Mouse (Mus musculus): ENCODE measurements around the gene Gm13691. TPM values are rescaled to one million over a fixed set of nuclear protein-coding genes. Genes with fewer than 3 reads are reported as not detected.
"Not testable (repeated sequence)": the region's sequence is repeated elsewhere in the genome, so short reads cannot be mapped to it uniquely, and the experiment has no call there.

Gm13691 gene
- total RNA-seq, 2 experiments from 2014 or later: 1.4 to 1.7 TPM

DNA sequence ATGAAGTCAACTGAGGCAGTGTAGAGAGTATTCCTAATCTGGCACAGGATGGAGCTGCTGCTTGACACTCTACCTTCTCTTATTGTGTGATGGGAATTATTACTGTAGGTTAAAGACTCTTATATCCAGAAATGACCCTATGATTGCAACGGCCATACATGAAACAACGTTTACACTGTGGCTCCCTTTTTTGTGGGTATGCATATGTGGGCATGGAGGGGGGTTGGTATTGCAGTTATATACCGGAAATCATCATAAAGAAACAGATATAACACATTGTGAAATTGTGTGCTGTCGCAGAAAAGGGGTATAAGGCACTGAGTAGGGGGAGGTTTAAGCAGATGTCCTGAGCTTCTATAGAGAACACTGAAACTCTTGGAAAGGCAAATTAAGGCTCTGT is 45.6 kb downstream of the Gm13691 start:
- DNase-seq: no peak

DNA sequence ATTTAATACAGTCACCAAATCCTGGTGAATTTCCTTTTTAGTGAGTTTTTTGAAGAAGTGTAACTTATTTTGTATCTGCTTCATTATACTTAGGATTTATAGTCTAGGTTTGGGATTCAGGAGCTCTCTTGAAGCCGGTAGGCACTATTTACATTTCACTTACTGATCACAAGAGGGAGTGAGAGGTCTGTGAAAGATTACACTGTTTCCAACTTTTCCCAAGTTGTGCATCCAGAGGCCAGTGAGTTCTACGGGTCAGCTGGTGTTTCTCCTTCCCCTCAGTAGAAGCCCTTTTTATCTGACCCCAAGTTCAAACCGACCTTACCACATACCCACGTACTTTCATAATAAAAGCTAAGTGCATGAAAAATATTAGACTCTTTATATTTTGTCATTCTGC is 47.0 kb downstream of the Gm13691 start:
- DNase-seq: no peak

- not testable (repeated sequence) for DNase-seq
Measured at GRCm38 (mm10) chr2:84037943-84038342, 47.6 kb downstream of the Gm13691 start.

GRCm38 (mm10) chr2:84039277-84039676 is 48.9 kb downstream of the Gm13691 start:
- no peak for DNase-seq

Other genes starting within 250 kb of the Gm13691 start
- 1 to 10 TPM; 4.0 to 5.8 TPM for gene Fam171b, start 177.9 kb upstream of the Gm13691 start, total RNA-seq (2021)
- not detected for gene Zswim2, start 49.3 kb upstream of the Gm13691 start, total RNA-seq (2021)
- 1 to 10 TPM; 1.4 to 1.7 TPM for gene Gm13698, start 34.9 kb upstream of the Gm13691 start, total RNA-seq (2021)
- gene Gm13693, start 29.1 kb upstream of the Gm13691 start, total RNA-seq (2021): 1 to 10 TPM; 1.4 to 1.7 TPM
- gene Gm13695, start 23.2 kb upstream of the Gm13691 start, total RNA-seq (2021): not detected
- gene Gm13696, start 17.4 kb upstream of the Gm13691 start, total RNA-seq (2021): 1 to 10 TPM; 1.4 to 1.7 TPM
- 1 to 10 TPM; 1.4 to 1.7 TPM for gene Gm13694, start 11.6 kb upstream of the Gm13691 start, total RNA-seq (2021)
- 1 to 10 TPM; 1.4 to 1.7 TPM for gene Gm13697, start 5.8 kb upstream of the Gm13691 start, total RNA-seq (2021)

Measured in adrenal gland, postnatal 10 days (tissue).